Mouse (Mus musculus): ENCODE measurements around the gene Hint2. TPM values are rescaled to one million over a fixed set of nuclear protein-coding genes. Genes with fewer than 3 reads are reported as not detected.

Gene Hint2
- polyA plus RNA-seq, 1 experiment = 130 TPM

- no peak for DNase-seq (ENCODE audit: low read depth)
These were observed 469 bp downstream of the Hint2 start for GRCm38 (mm10) chr4:43655656-43656338.

- no peak for DNase-seq (ENCODE audit: low read depth)
These were observed 2.9 kb downstream of the Hint2 start, which contains the start of gene Spag8 for GRCm38 (mm10) chr4:43653161-43654015. Gene Spag8 (minus strand): TSS chr4:43653594.

- no peak for DNase-seq (ENCODE audit: low read depth)
These were observed 3.5 kb downstream of the Hint2 start for GRCm38 (mm10) chr4:43652726-43653125.

GRCm38 (mm10) chr4:43649783-43650182 lies 6.5 kb downstream of the Hint2 start:
- DNase-seq (ENCODE audit: low read depth) = no peak

- DNase-seq (ENCODE audit: low read depth) = no peak
These were observed 15.8 kb downstream of the Hint2 start for GRCm38 (mm10) chr4:43640491-43640890.

- no peak for DNase-seq (ENCODE audit: low read depth)
These were observed 16.2 kb downstream of the Hint2 start for GRCm38 (mm10) chr4:43640076-43640475.

- DNase-seq (ENCODE audit: low read depth) = no peak
These were observed 19.5 kb downstream of the Hint2 start for GRCm38 (mm10) chr4:43636751-43637150.

GRCm38 (mm10) chr4:43634621-43635374 lies 21.5 kb downstream of the Hint2 start:
- no peak for DNase-seq (ENCODE audit: low read depth)

- no peak for DNase-seq (ENCODE audit: low read depth)
These were observed 22.5 kb downstream of the Hint2 start for GRCm38 (mm10) chr4:43633736-43634135.

GRCm38 (mm10) chr4:43633296-43633695 lies 23.0 kb downstream of the Hint2 start:
- DNase-seq (ENCODE audit: low read depth) = no peak

- no peak for DNase-seq (ENCODE audit: low read depth)
These were observed 24.0 kb downstream of the Hint2 start for GRCm38 (mm10) chr4:43631956-43632920.

- DNase-seq (ENCODE audit: low read depth) = no peak
These were observed 25.0 kb downstream of the Hint2 start, which contains the start of gene Npr2 for GRCm38 (mm10) chr4:43631046-43631955. Gene Npr2 (plus strand): TSS chr4:43631935.

- DNase-seq (ENCODE audit: low read depth) = no peak
These were observed 25.6 kb downstream of the Hint2 start for GRCm38 (mm10) chr4:43630671-43631045.

GRCm38 (mm10) chr4:43630030-43630581 lies 26.2 kb downstream of the Hint2 start:
- DNase-seq (ENCODE audit: low read depth) = peak; percentile 30

GRCm38 (mm10) chr4:43629106-43629817 lies 27.0 kb downstream of the Hint2 start:
- no peak for DNase-seq (ENCODE audit: low read depth)

GRCm38 (mm10) chr4:43620146-43620778 lies 36.0 kb downstream of the Hint2 start:
- DNase-seq (ENCODE audit: low read depth) = no peak

- no peak for DNase-seq (ENCODE audit: low read depth)
These were observed 43.1 kb downstream of the Hint2 start for GRCm38 (mm10) chr4:43613060-43613730.

- no peak for DNase-seq (ENCODE audit: low read depth)
These were observed 43.7 kb downstream of the Hint2 start for GRCm38 (mm10) chr4:43612534-43612933.

All from gonadal fat pad, adult 2 months (tissue).